Mouse (Mus musculus) heart, embryonic 13.5 days (tissue): ENCODE measurements around the gene Proz. TPM values are rescaled to one million over a fixed set of nuclear protein-coding genes. Genes with fewer than 3 reads are reported as not detected.
"Not testable (repeated sequence)": the region's sequence is repeated elsewhere in the genome, so short reads cannot be mapped to it uniquely, and the experiment has no call there.

Experiments used
- ATAC-seq: fragments of 200-750 bp; cut with Nextera tagmentation; 2 replicates; pipeline ENCODE4 v1.8.0; 2017; ENCODE audit warnings: moderate TSS enrichment; ENCODE audit not compliant: insufficient number of reproducible peaks, low FRiP score, low TSS enrichment; ENCODE audit errors: extremely low read depth
- H3K27ac ChIP-seq: fragments of 300-500 bp; sonication (generic); replicated peaks from 2 replicates; pipeline ENCODE4 v1.5.1; 2015; ENCODE audit warnings: moderate library complexity, mild to moderate bottlenecking, inconsistent platforms
- H3K27me3 ChIP-seq: fragments of 300-500 bp; sonication (generic); replicated peaks from 2 replicates; pipeline ENCODE4 v1.6.1; 2015; ENCODE audit warnings: mild to moderate bottlenecking, inconsistent platforms
- H3K36me3 ChIP-seq: fragments of 300-500 bp; sonication (generic); 2 replicates; pipeline ENCODE4 v1.6.1; 2015; ENCODE audit warnings: mild to moderate bottlenecking, inconsistent platforms
- H3K4me1 ChIP-seq: fragments of 300-500 bp; sonication (generic); 2 replicates; pipeline ENCODE4 v1.6.1; 2015; ENCODE audit warnings: inconsistent platforms
- H3K4me2 ChIP-seq: fragments of 300-500 bp; sonication (generic); 2 replicates; pipeline ENCODE4 v1.6.1; 2015; ENCODE audit warnings: inconsistent platforms, mild to moderate bottlenecking, moderate library complexity
- H3K4me3 ChIP-seq: fragments of 300-500 bp; sonication (generic); 2 replicates; pipeline ENCODE4 v1.5.1; 2015; ENCODE audit warnings: moderate library complexity, mild to moderate bottlenecking, inconsistent platforms
- H3K9ac ChIP-seq: fragments of 300-500 bp; sonication (generic); 2 replicates; pipeline ENCODE4 v1.6.1; 2015; ENCODE audit warnings: inconsistent platforms, mild to moderate bottlenecking, moderate library complexity
- H3K9me3 ChIP-seq: fragments of 300-500 bp; sonication (generic); 2 replicates; pipeline ENCODE4 v1.6.1; 2016; ENCODE audit warnings: inconsistent platforms
- WGBS: fragments of 180-500 bp; shearing (Covaris S2); methylation state at CpG from one replicate; pipeline ENCODE4 v1.1.7; 2015; ENCODE audit warnings: mixed read lengths; 5-methylcytosine and 5-hydroxymethylcytosine counted together
- polyA plus RNA-seq: library from polyadenylated mRNA; unstranded; fragments of >200 nt; fragmentation: Nextera tagmentation; extraction: Ambion mirVana; gene quantifications from 2 replicates; pipeline ENCODE4 v1.2.1, GENCODE M21; 2015

Gene Proz
- polyA plus RNA-seq, 1 experiment from 2014 or later: 0.32 TPM

DNA sequence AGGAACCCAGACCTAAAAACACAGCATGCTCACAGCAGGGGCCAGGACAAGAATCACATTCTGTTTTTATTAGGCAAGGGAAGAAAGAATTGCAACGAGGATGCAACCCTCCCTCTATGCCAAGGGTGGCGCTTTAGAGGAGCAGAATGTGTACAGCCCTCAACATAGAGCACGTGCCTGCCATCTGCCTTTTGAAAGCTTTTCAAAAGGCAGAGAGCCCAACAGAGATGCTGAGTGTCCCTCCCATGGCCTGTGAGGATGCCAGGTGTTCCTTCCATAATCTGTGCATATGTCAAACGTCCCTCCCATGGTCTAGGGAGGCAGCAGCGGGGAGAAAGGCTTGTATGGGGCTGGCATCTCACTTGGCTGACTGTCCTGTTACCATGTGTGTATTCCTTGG is 13.1 kb upstream of the Proz start:
- Histone ChIP-seq H3K4me3 (no peak overlapping the region), H3K27me3 (no peaks in the 10 kb centered on the region), H3K36me3 (no peaks in the 10 kb centered on the region), H3K27ac (no peak overlapping the region), H3K9me3 (no peaks in the 10 kb centered on the region), H3K9ac (no peak overlapping the region), H3K4me1 (no peaks in the 10 kb centered on the region), H3K4me2 (no peak overlapping the region)
- WGBS: 67% methylated on average over 5 of the region's 5 CpGs
- ATAC-seq: no peak

DNA sequence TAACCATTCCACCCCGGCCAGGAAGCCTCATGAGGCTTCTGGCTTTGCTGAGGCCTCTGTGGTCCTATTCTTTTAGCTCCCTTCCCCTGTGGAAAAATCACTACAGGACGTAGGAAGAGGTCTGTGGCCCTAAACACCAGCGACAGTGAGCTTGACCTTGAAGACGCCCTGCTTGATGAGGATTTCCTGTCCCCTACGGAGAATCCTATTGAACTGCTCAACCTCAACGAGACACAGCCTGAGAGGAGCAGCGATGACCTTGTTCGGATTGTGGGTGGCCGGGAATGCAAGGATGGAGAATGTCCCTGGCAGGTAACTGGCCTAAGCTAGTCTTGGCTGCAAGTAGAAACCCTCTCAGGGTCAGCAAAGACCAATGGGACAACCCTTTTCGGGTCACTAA is 10.2 kb upstream of the Proz start:
- no peaks in the 10 kb centered on the region for H3K27me3 ChIP-seq
- no peak overlapping the region for H3K27ac ChIP-seq
- 76% methylated on average over 10 of the region's 10 CpGs for WGBS
- H3K4me2 ChIP-seq: no peak overlapping the region
- H3K4me3 ChIP-seq: no peak overlapping the region
- H3K9me3 ChIP-seq: no peaks in the 10 kb centered on the region
- ATAC-seq: no peak
- no peaks in the 10 kb centered on the region for H3K4me1 ChIP-seq
- H3K9ac ChIP-seq: no peak overlapping the region
- H3K36me3 ChIP-seq: no peaks in the 10 kb centered on the region

DNA sequence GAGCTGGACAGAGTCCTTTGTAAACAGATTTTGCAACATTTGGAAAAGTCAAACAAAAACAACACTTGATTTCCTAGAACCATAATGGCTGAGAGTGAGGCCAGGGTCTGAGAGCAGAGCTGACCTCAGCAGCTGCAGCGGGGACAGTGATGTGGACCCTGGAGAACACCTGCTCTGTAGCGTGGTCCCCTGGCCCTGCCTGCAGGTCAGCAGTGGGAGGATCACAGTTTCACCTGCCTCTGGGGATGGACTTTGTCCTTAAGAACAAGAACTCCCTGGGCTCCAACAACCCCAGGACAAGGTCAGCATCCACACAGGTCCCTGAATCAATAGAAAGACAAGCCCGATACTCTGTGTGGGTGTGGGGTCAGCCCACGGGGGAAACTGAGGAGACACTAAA is 3.4 kb upstream of the Proz start:
- H3K9ac ChIP-seq: no peak overlapping the region
- H3K27me3 ChIP-seq: 0 out of 2 replicates have a peak, but pooled peaks cover 5% of the 10 kb centered on the region
- no peaks in the 10 kb centered on the region for H3K9me3 ChIP-seq
- H3K36me3 ChIP-seq: no peaks in the 10 kb centered on the region
- no peak overlapping the region for H3K4me2 ChIP-seq
- H3K27ac ChIP-seq: no peak overlapping the region
- H3K4me3 ChIP-seq: no peak overlapping the region
- no peak for ATAC-seq
- 86% methylated on average over 4 of the region's 4 CpGs for WGBS
- H3K4me1 ChIP-seq: peaks cover 4% of the 10 kb centered on the region; the same call in 1 of the 2 replicates

DNA sequence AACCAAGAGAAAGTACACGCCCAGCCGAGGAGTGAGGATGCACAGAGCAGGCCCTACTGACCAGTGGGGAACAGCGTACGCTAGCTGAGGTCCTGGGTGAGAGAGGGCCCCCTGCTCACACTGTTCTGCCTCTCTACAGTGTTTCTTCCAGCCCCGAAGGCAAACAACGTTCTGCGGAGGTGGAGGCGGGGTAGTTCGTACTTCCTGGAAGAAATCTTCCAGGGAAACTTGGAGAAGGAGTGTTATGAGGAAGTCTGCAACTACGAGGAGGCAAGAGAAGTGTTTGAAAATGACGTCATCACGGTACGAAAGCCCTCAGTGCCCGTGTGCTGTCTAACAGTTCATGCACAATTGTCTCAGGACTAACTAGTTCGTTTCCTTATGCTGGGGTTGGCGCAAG is 2.4 kb downstream of the Proz start:
- H3K4me3 ChIP-seq: no peak overlapping the region
- WGBS: 70% methylated on average over 16 of the region's 16 CpGs
- H3K9me3 ChIP-seq: no peaks in the 10 kb centered on the region
- no peak overlapping the region for H3K27ac ChIP-seq
- no peaks in the 10 kb centered on the region for H3K36me3 ChIP-seq
- no peak overlapping the region for H3K9ac ChIP-seq
- no peak overlapping the region for H3K4me2 ChIP-seq
- ATAC-seq: no peak
- 0 out of 2 replicates have a peak, but pooled peaks cover 10% of the 10 kb centered on the region for H3K27me3 ChIP-seq
- H3K4me1 ChIP-seq: peaks cover 2% of the 10 kb centered on the region; the same call in 1 of the 2 replicates

DNA sequence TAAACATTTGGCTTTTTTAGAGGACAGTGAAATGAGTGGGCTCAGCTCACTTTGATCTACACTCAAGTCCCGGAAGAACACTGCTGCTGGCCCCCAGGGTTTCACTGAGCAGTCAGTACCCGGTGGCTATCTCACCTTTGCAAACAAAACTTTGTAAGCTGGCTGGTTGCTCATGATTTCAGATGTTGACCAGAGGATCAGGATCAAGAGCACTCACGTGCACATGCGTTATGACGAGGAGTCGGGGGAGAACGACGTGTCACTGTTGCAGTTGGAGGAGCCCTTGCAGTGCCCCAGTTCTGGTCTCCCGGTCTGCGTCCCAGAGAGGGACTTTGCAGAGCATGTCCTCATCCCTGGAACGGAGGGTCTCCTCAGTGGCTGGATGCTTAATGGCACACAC is 12.5 kb downstream of the Proz start:
- Histone ChIP-seq H3K27ac (no peak overlapping the region), H3K9me3 (no peaks in the 10 kb centered on the region), H3K27me3 (no peaks in the 10 kb centered on the region), H3K9ac (no peak overlapping the region), H3K4me2 (no peak overlapping the region), H3K4me1 (no peaks in the 10 kb centered on the region), H3K36me3 (peaks cover 60% of the 10 kb centered on the region), H3K4me3 (no peak overlapping the region)
- no peak for ATAC-seq
- WGBS: 89% methylated on average over 11 of the region's 11 CpGs

DNA sequence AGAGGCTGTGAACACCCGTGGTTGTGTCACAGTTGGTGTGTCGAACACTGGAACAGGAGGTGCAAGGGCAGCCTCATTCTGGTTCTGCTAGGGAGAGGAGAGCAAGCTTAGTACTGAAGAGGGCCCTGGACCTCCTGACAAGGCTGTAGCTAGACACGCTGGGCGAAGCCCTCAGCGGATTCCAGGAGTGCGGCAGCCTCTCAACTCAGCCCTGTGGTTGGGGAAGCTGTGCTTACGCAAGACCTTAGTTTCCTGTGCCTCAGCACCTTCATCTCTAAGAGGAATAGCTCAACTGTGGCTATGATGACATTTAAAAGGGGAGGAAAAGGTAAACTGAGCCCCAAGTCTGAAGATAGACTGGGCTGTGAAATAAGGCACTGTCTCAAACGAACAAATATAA is 14.3 kb downstream of the Proz start:
- 88% methylated on average over 8 of the region's 8 CpGs for WGBS
- Histone ChIP-seq H3K27me3 (no peaks in the 10 kb centered on the region), H3K36me3 (peaks cover 77% of the 10 kb centered on the region), H3K4me3 (no peak overlapping the region), H3K9ac (no peak overlapping the region), H3K27ac (no peak overlapping the region), H3K9me3 (no peaks in the 10 kb centered on the region), H3K4me2 (no peak overlapping the region), H3K4me1 (no peaks in the 10 kb centered on the region)
- no peak for ATAC-seq

DNA sequence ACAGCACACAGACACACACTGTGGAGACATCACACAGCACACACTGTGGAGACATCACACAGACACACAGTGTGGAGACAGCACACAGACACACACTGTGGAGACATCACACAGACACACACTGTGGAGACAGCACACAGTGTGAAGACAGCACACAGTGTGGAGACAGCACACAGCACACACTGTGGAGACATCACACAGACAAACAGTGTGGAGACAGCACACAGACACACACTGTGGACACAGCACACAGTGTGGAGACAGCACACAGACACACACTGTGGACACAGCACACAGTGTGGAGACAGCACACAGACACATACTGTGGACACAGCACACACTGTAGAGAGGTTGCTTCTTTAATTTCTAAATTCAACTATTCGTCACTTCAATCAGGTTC is 14.9 kb downstream of the Proz start:
- H3K36me3 ChIP-seq: peaks cover 82% of the 10 kb centered on the region
- ATAC-seq, H3K4me1 ChIP-seq: not testable (repeated sequence)

DNA sequence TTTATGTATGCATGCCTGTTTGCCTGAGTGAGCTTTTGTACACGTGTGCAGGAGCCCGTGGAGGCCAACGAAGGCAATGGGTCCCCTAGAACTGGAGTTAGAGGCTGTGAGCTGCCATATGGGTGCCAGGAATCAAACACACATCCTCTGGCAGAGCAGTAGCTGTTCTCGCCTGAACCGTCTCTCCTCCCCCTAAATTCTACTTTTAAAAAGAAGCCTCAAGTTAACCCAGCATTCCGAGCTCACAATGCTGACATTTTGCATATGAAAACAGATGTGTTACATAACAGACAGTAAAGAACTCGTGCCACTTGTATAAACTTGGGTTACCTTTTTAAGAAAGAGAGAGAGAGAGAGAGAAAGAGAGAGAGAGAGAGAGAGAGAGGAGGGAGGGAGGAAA is 16.8 kb downstream of the Proz start:
- no peaks in the 10 kb centered on the region for H3K27me3 ChIP-seq
- 84% methylated on average over 7 of the region's 7 CpGs for WGBS
- H3K27ac ChIP-seq: no peak overlapping the region
- no peak overlapping the region for H3K9ac ChIP-seq
- H3K4me3 ChIP-seq: no peak overlapping the region
- H3K9me3 ChIP-seq: no peaks in the 10 kb centered on the region
- no peak for ATAC-seq
- no peak overlapping the region for H3K4me2 ChIP-seq
- H3K4me1 ChIP-seq: no peaks in the 10 kb centered on the region
- H3K36me3 ChIP-seq: peaks cover 99% of the 10 kb centered on the region

More for the DNA sequence above, 14.9 kb downstream of the Proz start:
- 94% methylated on average over 1 of the region's 1 CpGs for WGBS
- H3K4me2 ChIP-seq, H3K9ac ChIP-seq, H3K27me3 ChIP-seq, H3K9me3 ChIP-seq, H3K4me3 ChIP-seq, H3K27ac ChIP-seq: not testable (repeated sequence)

DNA sequence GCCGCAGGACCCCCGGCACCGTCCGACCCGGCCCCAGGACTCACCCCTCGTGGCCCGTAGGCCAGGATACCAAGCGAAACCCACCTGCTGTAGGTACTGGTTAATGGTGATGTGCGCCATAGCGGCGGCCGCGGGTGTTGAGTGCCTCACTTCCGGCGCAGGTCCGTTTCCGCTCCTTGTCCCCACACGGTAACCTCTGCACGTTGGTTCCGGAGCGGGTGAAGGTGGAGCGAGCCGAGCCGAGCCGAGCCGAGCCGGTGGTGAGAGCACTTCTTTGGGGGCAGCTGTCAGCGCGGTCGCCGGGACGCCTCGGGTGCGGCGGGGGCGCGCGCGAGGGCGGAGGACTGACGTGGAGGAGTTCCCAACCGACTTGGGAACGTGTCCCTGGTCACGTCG is 44.0 kb downstream of the Proz start:
- Histone ChIP-seq H3K4me1 (peaks cover 43% of the 10 kb centered on the region), H3K9me3 (no peaks in the 10 kb centered on the region), H3K27ac (peak overlapping the region; percentile 91), H3K9ac (peak overlapping the region; percentile 93), H3K36me3 (peaks cover 34% of the 10 kb centered on the region), H3K4me3 (peak overlapping the region; percentile 94), H3K27me3 (no peaks in the 10 kb centered on the region), H3K4me2 (peak overlapping the region; percentile 91)
- under 1% methylated on average over 45 of the region's 45 CpGs for WGBS
- ATAC-seq: peak; percentile 39

DNA sequence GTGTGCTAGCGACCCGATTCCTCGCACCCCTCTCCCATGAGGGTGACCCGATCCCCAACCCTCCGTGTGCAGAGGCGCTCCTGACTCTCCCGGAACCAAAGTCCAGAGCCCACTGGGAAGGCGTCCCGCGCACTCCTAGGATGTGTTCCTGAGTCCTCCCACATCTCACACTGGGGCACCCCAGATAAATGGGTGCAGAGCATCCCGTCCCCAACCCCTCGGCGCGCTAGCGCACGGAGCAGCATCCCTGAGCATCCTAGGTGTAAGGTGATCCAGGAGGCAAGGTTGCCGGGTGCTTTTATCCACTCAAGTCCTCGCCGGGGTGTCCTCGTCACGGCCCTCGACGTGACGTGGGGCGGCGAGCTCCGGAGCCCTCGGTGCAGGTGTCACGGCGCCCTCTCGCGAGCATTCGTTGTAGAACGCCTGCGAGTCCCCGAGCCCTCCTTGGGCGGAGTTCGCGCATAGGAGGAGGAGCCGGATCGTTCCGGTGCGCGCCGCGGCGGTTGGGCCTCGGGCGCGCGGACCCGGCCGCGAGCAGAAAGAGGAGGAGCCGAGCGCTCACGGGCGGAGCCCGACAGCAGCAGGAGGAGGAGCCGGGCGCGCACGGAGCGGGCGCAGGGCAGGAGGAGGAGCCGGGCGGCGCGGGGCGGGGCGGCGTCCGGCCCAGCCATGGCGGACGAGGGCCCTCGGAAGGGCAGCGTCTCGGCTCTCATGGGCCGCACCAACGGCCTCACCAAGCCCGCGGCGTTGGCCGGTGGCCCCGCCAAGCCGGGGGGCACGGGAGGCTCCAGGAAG is 44.6 kb downstream of the Proz start, which contains the start of the genes Pcid2 and Cul4a:
Gene Pcid2, minus strand, starts transcription at position 373 of the 795 bp plus-strand sequence.
Gene Cul4a, plus strand, starts transcription at position 535 of the 795 bp plus-strand sequence.
- Histone ChIP-seq H3K9me3 (no peaks in the 10 kb centered on the region), H3K9ac (peak within 1 kb of the TSS; percentile 98), H3K36me3 (peaks cover 28% of the 10 kb centered on the region), H3K4me2 (peak within 1 kb of the TSS; percentile 91), H3K4me3 (peak within 1 kb of the TSS; percentile 94), H3K27me3 (no peaks in the 10 kb centered on the region), H3K27ac (peak within 1 kb of the TSS; percentile 91), H3K4me1 (peaks cover 49% of the 10 kb centered on the region)
- peak; percentile 91 for ATAC-seq
- WGBS: under 1% methylated on average over 82 of the region's 87 CpGs

DNA sequence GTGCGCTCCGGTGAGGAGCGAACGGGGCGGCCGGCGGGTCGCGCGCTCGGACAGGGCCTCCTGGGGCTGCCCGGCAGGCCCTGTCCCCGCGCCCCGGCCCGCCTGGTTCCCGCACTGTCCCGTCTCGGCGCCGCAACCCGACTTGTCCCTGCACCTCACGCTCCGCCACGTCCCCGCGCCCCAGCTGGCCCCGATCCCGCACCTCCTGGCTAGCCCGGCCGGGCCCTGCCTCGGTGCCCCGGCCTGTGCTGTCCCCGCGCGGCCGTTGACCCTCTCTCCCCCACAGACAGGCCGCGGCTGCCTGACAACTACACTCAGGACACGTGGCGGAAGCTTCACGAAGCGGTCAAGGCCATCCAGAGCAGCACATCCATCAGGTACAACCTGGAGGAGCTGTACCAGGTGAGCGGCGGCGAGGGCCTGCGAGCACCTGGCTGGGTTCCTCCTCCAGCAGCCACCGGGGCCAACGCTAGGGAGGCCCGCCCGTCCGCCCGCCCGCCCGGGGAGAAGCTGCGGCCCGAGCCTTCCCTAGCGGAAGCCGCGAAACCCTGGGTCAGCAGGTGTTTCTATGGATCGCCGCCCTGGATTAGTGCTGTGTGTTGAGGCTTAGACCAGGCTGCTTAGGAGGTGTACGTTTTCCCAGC is 45.3 kb downstream of the Proz start:
- no peaks in the 10 kb centered on the region for H3K27me3 ChIP-seq
- peak; percentile 49 for ATAC-seq
- peaks cover 55% of the 10 kb centered on the region for H3K4me1 ChIP-seq
- peak overlapping the region; percentile 94 for H3K4me3 ChIP-seq
- H3K36me3 ChIP-seq: peaks cover 26% of the 10 kb centered on the region
- no peaks in the 10 kb centered on the region for H3K9me3 ChIP-seq
- H3K9ac ChIP-seq: peak overlapping the region; percentile 98
- peak overlapping the region; percentile 90 for H3K27ac ChIP-seq
- under 1% methylated on average over 62 of the region's 63 CpGs for WGBS
- peak overlapping the region; percentile 91 for H3K4me2 ChIP-seq
